Mouse (Mus musculus) c-Kit-positive CD71-positive TER-119-positive erythroid progenitor cells, embryonic 14.5 days (primary cell): ENCODE results near the gene Anxa6.
A peak's percentile ranks its signal among the peaks of the same experiment; 100 is the strongest.

ENCODE experiments used
- DNase-seq: peaks from one replicate; pipeline ENCODE4 v3.0.0-alpha.2; 2013; ENCODE audit warnings: low spot score

Gene Anxa6

GRCm38 (mm10) chr11:55031211-55031990 is 1.8 kb downstream of the Anxa6 start:
- DNase-seq: no peak

DNA sequence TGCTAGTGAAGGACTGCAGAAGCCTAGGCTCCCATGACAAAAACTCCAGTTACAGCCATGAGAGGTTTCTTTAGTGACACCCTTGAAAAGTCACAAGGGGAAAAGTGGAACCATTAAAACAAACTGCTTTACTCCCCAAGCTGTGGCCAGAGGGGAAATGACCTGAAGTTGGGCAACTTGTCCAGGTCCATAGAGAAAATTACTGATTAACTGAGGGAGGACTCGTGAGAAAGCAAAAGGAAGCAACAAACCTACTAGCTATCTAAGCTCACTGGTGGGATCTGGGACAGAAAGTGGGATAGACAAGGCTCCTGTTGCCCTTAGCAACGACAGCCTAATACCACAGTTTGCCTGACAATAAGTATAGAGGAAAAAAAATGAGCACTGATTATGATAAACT is 4.7 kb downstream of the Anxa6 start:
- DNase-seq: no peak

- no peak for DNase-seq
Measured at GRCm38 (mm10) chr11:55027204-55027855, 5.9 kb downstream of the Anxa6 start.

- DNase-seq: no peak
Measured at GRCm38 (mm10) chr11:55025896-55026295, 7.3 kb downstream of the Anxa6 start.

- DNase-seq: no peak
Measured at GRCm38 (mm10) chr11:55023583-55023982, 9.7 kb downstream of the Anxa6 start.

DNA sequence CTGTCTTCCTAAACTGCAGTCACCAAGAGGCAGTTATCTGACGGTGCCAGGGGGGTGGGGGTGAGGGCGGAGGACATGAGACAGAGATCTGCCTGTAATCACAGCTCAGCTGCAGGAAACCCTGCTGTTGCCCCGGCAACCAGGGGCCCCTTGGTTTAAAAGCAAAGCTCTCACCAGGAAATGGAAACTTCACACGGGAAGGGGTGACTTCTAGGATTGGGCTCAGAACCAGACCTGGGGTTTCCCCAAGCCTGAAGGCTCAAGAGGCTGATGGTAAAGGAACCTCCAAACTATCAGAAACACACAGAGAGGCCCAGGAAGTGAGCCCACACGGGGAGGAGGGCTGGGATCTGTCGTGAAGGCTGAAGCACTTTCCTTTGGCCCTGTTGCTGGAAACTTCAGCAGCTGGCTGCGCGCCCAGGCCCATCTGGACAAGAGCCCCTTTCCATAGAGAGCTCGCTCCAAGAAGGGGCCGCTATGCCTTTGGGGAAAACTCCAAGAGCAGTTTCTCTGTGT is 10.1 kb downstream of the Anxa6 start:
- DNase-seq: peak; percentile 25

DNA sequence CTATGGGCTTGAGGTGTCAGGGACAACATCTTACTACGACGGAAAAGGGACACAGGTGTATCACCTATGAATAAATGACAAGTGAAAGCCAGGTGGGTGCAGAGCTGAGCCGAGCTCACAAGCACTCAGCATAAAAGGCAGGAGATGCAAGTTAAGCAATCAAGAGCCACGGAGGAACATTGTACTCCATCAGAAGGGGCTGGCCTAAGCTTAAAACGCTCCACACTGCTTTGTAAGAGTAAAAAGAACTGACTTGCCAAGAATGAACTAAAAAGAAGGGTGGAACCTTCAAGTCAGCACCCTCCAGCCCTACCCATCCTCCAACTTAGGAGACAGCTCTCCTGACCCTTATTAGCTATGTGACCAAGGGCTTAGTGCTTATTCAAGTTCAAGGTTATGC is 10.7 kb downstream of the Anxa6 start:
- DNase-seq: no peak

GRCm38 (mm10) chr11:55021859-55022258 is 11.4 kb downstream of the Anxa6 start:
- DNase-seq: no peak

DNA sequence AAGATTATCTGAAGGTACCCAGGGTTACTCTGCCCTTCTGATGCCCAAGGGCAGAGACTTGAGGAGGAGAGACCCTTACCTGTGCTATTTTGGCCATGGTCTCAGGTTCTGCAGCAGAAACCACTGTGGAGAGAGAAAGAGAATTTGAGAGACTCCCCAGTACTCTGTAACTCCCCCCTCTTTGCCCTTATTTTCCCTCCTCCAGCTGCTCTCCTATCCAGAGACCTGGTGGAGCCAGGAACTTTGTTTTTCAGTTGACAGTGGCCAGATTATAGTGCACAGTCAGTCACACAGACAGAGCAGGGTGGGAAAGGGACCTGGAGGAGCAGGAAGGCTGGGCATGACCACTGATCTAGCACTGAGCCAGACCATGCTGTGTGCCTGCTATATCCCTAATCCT is 11.8 kb downstream of the Anxa6 start:
- no peak for DNase-seq

DNA sequence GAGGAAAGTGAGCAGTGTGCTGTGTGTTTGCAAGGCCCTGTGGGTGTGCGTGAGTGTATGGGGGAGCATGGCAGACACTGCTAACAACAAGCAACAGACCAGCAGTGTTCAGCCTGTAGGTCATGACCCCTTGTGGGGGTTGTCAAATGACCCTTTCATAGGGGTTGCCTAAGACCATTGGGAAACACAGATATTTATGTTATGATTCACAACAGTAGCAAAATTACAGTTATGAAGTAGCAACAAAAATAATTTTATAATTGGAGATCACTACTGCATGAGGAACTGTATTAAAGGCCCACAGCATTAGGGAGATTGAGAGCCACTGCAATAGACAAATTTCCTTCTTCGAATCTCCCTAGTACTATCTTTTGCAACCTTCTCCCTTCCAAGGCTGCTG is 13.5 kb downstream of the Anxa6 start:
- no peak for DNase-seq

DNA sequence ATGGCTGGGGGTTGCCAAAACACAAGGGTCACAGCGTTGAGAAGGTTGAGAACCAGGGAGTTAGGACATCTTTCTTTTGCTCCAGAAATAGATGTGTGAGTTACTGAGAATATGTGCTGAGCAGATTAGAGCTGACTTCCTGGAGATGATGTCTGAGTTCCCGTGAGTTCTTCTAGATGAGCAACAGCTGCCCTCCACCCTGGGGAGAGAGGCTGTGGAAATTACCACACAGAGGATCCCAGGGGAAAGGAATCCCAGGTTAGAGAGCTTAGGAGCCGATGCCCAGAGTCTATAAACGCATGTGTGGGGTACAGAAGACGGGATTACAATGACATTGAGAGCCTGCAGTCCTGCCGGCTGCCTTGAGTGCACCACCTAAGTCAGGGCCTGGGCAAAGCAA is 15.2 kb downstream of the Anxa6 start:
- DNase-seq: no peak

GRCm38 (mm10) chr11:55017201-55017600 is 16.0 kb downstream of the Anxa6 start:
- DNase-seq: no peak

DNA sequence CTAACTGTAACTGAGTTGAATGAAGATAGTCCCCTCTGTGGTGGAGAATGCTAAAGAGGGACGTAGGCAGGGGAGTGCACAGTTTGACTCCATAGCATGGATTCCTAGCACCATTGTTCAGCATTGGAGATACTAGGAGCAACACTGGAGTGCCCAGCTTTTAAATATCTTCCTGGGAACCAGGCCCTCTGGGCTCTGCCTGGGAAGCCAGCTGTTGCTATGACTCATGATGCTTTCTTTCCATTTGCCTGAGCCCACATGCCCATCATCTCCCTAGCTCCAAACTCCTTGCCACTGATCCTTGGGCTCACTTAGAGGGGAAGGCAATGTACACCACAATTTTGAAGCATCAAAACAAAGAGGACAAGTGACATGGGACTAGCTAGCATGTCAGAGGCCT is 16.5 kb downstream of the Anxa6 start:
- no peak for DNase-seq

DNA sequence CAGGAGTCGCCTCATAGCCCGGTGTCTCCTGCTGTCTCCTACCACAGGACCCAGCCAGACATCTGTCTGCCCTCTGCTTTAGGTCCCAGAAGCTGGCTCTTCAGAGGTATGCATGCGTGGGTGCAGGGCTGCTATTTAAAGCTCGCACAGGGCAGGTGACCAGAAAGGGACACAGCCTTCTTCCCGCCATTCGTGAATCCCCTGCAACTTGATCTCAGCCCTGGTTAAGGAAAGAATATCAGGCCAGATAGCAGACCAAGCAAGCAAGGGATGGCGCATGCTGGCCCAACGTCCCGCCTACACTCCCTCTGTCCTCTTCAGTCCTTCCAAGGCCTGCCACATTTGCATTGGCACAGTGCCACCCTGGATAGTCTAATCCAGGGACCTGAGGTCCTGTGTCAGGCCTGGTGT is 17.4 kb downstream of the Anxa6 start:
- DNase-seq: no peak

- no peak for DNase-seq
Measured at GRCm38 (mm10) chr11:55015264-55015663, 18.0 kb downstream of the Anxa6 start.

- DNase-seq: no peak
Measured at GRCm38 (mm10) chr11:55013802-55014201, 19.4 kb downstream of the Anxa6 start.

DNA sequence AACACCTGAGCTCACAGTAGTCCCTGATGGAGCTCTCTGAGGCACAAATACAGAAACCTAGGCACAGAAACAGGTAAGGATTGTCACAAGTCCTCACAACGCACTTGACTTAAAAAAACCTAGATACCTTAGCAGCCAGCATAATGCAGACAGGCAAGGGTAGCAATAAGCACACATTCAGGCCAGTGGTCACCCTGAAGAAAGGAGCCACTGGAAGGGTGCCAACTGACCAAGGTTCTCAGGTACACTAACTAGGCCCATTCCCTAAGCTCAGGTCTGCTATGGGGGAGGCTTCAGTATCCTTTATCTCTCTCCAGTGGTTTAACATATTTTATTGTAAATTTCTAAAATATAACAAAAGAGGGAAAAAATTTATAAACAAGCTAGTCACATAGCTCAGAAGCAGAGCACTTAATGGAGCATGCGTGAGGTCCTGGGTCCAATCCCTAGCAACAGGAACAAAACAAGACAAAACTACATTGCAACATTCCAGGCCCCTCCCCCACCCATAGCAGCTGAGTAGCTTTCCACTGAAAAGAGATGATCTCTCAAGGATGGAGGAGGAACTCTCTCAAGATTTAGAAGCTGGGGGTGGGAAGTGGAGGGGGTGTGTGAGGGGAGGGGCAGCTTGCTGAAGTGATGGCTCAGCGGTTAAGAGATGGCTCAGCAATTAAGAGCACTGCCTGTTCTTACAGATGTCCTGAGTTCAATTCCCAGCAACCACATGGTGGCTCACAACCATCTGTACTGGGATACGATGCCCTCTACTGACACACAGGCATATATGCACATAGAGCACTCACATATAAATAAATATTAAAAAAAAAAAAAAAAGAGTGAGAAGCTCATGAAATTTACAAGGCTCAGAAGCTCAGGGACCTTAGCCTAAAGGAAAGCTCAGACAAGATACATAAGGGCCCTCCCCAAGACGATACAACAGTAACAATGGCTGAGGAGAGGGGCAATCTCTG is 20.4 kb downstream of the Anxa6 start:
- no peak for DNase-seq

DNA sequence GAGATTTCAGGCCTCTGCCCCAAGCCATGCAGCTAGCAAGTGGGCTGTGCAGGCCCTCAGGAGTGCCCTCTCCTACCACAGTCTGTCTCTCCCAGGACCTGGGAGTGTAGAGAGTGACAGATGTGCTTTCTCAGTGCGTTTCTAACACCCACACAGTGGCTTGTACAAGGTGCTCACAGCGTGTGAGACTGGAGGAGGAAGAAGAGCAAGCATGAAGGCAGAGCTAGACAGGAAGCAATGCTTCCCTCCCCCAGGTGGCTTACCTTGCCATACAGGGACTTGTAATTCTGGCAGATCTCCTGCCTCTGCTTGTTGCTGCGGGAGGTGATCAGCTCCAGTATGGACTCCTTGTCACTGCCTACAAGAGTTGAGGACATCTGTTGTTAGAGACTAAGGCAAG is 21.8 kb downstream of the Anxa6 start:
- no peak for DNase-seq

DNA sequence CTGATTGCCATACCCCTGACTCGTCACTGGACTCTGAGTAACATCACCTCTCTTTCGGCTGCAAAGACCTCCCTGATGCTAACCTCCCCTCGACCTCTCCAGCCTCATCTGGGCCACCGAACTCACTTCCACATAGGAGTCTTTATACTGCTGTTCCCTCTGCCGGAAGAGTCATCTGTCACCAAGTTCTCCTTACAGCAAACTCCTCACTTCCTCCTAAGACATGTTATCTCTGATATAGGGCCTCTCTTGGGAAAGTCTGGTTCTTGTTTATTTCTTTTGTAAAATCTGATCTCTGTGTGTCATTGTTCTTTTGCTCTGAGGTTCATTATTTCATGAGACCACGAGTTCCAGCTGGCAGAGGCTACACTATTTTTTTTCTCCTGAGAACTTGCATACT is 25.0 kb downstream of the Anxa6 start:
- DNase-seq: no peak

DNA sequence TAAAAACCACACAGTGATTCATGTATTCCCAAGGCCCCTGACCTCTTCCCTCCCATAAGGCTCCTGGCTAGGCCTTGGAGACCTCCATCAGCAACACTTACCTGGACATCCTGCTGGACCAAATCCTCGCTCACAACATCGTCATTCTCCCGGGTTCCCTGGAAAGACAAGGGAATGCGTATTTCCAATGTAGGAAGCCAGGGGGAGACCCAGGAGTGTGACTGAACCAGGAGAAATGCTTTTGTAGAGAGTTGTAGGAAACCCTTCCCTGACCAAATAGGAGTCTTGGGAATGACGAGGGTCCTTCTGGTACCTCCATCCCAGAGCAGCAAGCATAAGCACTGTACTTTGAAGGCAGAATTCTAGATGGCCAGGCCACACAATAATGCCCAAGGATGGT is 27.6 kb downstream of the Anxa6 start:
- no peak for DNase-seq

- DNase-seq: no peak
Measured at GRCm38 (mm10) chr11:55004970-55005502, 28.2 kb downstream of the Anxa6 start.

DNA sequence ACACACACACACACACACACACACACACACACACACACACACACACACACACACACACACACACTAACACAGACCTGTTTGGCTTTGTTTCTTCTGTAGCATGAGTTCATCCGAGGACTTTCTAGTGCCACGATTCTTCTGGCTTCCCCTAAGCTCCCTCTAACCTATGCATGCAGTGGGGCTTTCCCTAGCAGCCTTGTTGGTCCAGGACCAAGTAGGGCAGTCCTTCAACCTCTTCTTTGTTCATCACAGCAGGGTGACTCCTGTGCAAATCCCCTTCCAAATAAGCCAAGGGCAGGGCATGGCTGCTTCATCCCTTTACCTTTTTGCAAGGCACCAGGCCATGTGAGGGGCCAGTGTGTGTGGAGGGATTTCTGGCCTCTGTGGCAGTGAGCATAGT is 34.5 kb downstream of the Anxa6 start:
- no peak for DNase-seq
